Comparison of ENCODE assay signal across 9 mouse cellular contexts in the genomic region with DNA sequence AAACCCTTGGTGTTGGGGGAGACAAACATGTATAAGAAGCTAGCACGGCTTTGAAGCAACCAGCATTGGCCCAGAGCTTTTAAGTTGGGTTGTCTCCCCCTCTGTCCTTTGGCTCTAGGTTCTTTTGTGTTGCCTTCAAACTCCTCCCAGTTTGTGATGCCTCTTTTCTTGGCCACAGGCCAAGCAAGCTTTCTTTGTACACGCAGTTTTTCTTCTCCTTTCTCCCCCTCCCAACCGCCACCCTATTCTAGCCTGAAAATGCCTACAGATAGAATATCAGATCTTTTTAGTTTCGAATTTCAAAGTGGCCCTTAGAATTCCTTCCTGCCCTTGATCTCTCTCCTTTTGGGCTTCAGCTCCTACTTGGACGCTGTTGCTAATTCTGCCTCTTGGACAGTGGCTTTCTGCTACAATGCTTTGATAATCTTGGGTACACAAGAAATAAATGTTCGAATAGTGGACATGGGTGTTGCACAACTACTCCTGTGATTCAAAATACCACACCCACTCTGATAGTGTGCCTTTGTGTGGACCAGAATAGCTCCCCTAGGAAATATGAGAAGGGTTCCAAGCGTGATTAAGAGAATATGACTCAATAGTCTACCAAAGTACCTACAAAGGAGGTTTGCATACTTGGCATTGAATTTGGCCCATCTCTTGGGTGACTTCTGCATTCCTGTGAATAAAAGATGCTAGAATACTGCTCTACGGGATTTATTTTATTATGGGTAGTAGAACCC.
DNase-seq lines count a peak whose midpoint lies in the region; ATAC-seq and TF ChIP-seq lines count a peak whose summit lies in the region.
"Had no signal": no experiment of that assay in that cellular context is flagged by ENCODE, and none has a peak within 500 bp of the region (broad histone marks: within the 10 kb centered on the region; RNA-seq: fewer than 3 reads in every experiment).

No protein-coding gene starts in this region.

- intact Hi-C loops in heart, postnatal 36 days (cut with DNase I): no loop called here

- no peaks in the 10 kb centered on the region for H3K9me3 ChIP-seq in liver, embryonic 11.5 days (ENCODE audit: control insufficient read depth, low read length)
- H3K9me3 ChIP-seq: megakaryocyte, embryonic 14.5 days had no signal

- H3K79me3 ChIP-seq in C2C12 (ENCODE audit: low read depth): no peaks in the 10 kb centered on the region

- TF ChIP-seq POLR2A in brain, embryonic 14.5 days (IDR thresholded peaks at IDR 0.05; ENCODE audit: borderline replicate concordance, extremely low read depth, insufficient read depth, insufficient read length, poor library complexity, severe bottlenecking): no peak

- 62% methylated on average over 8 of the region's 8 CpGs for WGBS in liver, embryonic 11.5 days

- DNase-seq in layer of hippocampus, adult 2 months (ENCODE audit: low spot score in 2 of 2): no peak
- DNase-seq in layer of hippocampus, postnatal 25 days (ENCODE audit: extremely low spot score in 1 of 2, low spot score in 1 of 2): no peak
- DNase-seq in brain, embryonic 14.5 days (ENCODE audit: low read depth): peak; percentile 80
- DNase-seq in heart, postnatal 36 days: peak; percentile 5 to 25
- DNase-seq in liver, embryonic 11.5 days (ENCODE audit: low spot score): no peak
- DNase-seq in cerebellum, postnatal 25 days: no peak
- DNase-seq in MN1 (ENCODE audit: low spot score): no peak

- no peak overlapping the region for H3K4me2 ChIP-seq in liver, embryonic 11.5 days

- no peak overlapping the region for H3K9ac ChIP-seq in liver, embryonic 11.5 days (ENCODE audit: low read depth, low read length)

- H3K79me2 ChIP-seq in C2C12 (ENCODE audit: control insufficient read depth, insufficient read depth): no peaks in the 10 kb centered on the region

- peak overlapping the region; percentile 32; the same call in 1 of the 2 replicates for H3K27ac ChIP-seq in layer of hippocampus, adult 2 months
- H3K27ac ChIP-seq in liver, embryonic 11.5 days (ENCODE audit: low read depth, low read length): no peak overlapping the region

- H3K27me3 ChIP-seq in C2C12 (ENCODE audit: control insufficient read depth, insufficient read depth, insufficient read length): no peaks in the 10 kb centered on the region
- no peaks in the 10 kb centered on the region for H3K27me3 ChIP-seq in liver, embryonic 11.5 days (replicated peaks; ENCODE audit: control insufficient read depth, insufficient read depth, low read length)
- H3K27me3 ChIP-seq: megakaryocyte, embryonic 14.5 days had no signal

- no peak for ATAC-seq in liver, embryonic 11.5 days (replicated peaks; ENCODE audit: low FRiP score)

- no peak overlapping the region for H3ac ChIP-seq in C2C12 (ENCODE audit: control insufficient read depth, insufficient read length, low read depth)

- H3K4me1 ChIP-seq in liver, embryonic 11.5 days (replicated peaks; ENCODE audit: control insufficient read depth, insufficient read depth, low read length): no peaks in the 10 kb centered on the region
- H3K4me1 ChIP-seq: megakaryocyte, embryonic 14.5 days had no signal

- H3K4me3 ChIP-seq in layer of hippocampus, adult 2 months: no peak overlapping the region
- H3K4me3 ChIP-seq in C2C12 (ENCODE audit: insufficient read depth, poor library complexity, severe bottlenecking): no peak overlapping the region
- no peak overlapping the region for H3K4me3 ChIP-seq in liver, embryonic 11.5 days (ENCODE audit: low read depth, low read length)
- H3K4me3 ChIP-seq: megakaryocyte, embryonic 14.5 days had no signal

- TF ChIP-seq CTCF in layer of hippocampus, adult 2 months (conservative IDR thresholded peaks at IDR 0.05): no peak
- no peak for TF ChIP-seq CTCF in C2C12 (IDR thresholded peaks at IDR 0.05; ENCODE audit: control insufficient read depth, insufficient read depth, insufficient read length)
- TF ChIP-seq CTCF in brain, embryonic 14.5 days (IDR thresholded peaks at IDR 0.05; ENCODE audit: borderline replicate concordance, extremely low read depth, insufficient read depth, insufficient read length): no peak

- no peaks in the 10 kb centered on the region for H3K36me3 ChIP-seq in C2C12 (ENCODE audit: control insufficient read depth, insufficient read depth)
- H3K36me3 ChIP-seq in liver, embryonic 11.5 days (ENCODE audit: control insufficient read depth, insufficient read depth, low read length): no peaks in the 10 kb centered on the region

TF ChIP-seq in C2C12, 6 proteins besides CTCF, POLR2A, EP300 and RAD21:
- TF ChIP-seq MYOG (IDR thresholded peaks at IDR 0.05; ENCODE audit: control insufficient read depth, extremely low read depth, insufficient read length): no peak
- TF ChIP-seq CEBPB (IDR thresholded peaks at IDR 0.05; ENCODE audit: low read depth): peak; percentile 54

Comparison
In these comparisons a context has a peak if more than half of its experiments do, and no peak if none do; other contexts are left out.
1. DNase-seq: peak in brain, embryonic 14.5 days (single experiment) and heart, postnatal 36 days (2 of 2); none in layer of hippocampus, adult 2 months (0 of 2), layer of hippocampus, postnatal 25 days (0 of 2), liver, embryonic 11.5 days (single experiment), cerebellum, postnatal 25 days (0 of 2) and MN1 (single experiment).